Mouse (Mus musculus) brain, embryonic 14.5 days (tissue): ENCODE results near the gene Tmem106c. TPM values are rescaled to one million over a fixed set of nuclear protein-coding genes. Genes with fewer than 3 reads are reported as not detected.

Experiments
- DNase-seq: peaks from one replicate; pipeline ENCODE4 v3.0.0-alpha.2; 2011; ENCODE audit warnings: low read depth
- CTCF ChIP-seq: fragments of 200-500 bp; IDR thresholded peaks from 2 replicates; pipeline ENCODE4 v1.5.1; 2012; ENCODE audit warnings: inconsistent platforms, mild to moderate bottlenecking, moderate library complexity, borderline replicate concordance; ENCODE audit not compliant: insufficient read depth, insufficient read length; ENCODE audit errors: extremely low read depth
- POLR2A ChIP-seq: fragments of 200-500 bp; IDR thresholded peaks from 2 replicates; pipeline ENCODE4 v1.6.1; 2012; ENCODE audit warnings: mild to moderate bottlenecking, inconsistent platforms, borderline replicate concordance; ENCODE audit not compliant: poor library complexity, insufficient read depth, insufficient read length, severe bottlenecking; ENCODE audit errors: extremely low read depth
- polyA plus RNA-seq: library from polyadenylated mRNA; depleted of rRNA; stranded (reverse); fragments of >200 nt; gene quantifications from 2 replicates; pipeline ENCODE4 v1.2.3, GENCODE M21; 2012

Gene Tmem106c
- polyA plus RNA-seq, 1 experiment: 57.7 TPM

DNA sequence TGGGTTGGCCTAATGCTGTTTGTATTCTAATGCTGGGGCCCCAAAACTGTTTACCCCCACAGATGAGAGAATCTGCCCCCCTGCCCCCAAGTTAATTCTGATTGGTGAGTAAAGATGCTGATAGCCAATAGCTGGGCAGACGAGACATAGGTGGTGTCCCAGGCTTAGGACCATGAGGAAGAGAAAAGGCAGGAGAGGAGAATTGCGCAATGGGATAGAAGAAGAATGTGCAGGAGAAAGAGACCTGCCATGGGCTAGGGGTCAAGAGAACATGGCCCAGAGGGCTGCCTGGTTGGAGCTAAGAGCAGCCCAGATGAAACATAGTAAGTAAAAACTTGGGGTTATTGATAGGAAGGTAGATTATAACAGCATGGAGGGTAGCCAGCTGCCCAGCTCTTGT is 23.9 kb upstream of the Tmem106c start:
- no peak for TF ChIP-seq POLR2A
- TF ChIP-seq CTCF: no peak
- DNase-seq: no peak

GRCm38 (mm10) chr15:97941306-97941705 is 22.7 kb upstream of the Tmem106c start:
- no peak for DNase-seq
- TF ChIP-seq CTCF (no peak), POLR2A (no peak)

- DNase-seq: no peak
- TF ChIP-seq POLR2A: no peak
- TF ChIP-seq CTCF: no peak
Measured at GRCm38 (mm10) chr15:97942538-97942937, 21.5 kb upstream of the Tmem106c start.

GRCm38 (mm10) chr15:97943356-97943755 is 20.6 kb upstream of the Tmem106c start:
- DNase-seq: no peak
- TF ChIP-seq CTCF (no peak), POLR2A (no peak)

DNA sequence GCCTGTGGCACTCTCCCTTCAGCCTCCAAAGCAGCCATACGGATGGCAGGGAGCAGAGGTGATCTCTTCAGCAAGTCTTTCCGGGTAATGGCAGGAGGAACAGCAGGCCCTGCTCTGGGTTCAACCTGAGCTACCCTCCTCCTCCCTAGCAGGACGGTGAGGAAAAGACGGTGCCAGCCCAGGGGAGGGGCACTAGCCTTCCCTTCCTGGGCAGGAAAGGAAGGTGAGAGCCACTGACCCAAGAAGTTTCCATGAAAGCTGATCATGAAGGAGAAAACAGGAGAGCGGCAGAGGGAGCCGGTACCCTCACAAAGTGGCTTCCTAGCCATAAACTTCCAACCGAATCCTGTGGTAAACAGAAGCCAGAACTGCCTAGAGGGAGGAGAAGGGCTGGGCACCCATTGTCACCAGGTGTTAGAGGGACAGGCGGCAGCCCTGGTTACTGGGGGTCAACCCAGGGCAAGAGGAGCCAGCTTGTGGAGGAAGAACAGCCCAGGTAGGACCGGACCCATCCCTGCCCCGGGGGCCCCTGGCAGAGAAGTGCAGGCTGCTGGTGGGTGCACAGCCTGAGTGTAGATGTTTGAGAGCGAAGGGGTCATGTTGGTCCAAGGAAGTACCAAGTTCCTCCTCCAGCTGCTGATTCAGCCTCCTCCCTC is 19.0 kb upstream of the Tmem106c start:
- TF ChIP-seq CTCF (no peak), POLR2A (no peak)
- DNase-seq: no peak

GRCm38 (mm10) chr15:97945656-97946315 is 18.2 kb upstream of the Tmem106c start:
- no peak for DNase-seq
- no peak for TF ChIP-seq CTCF
- no peak for TF ChIP-seq POLR2A

DNA sequence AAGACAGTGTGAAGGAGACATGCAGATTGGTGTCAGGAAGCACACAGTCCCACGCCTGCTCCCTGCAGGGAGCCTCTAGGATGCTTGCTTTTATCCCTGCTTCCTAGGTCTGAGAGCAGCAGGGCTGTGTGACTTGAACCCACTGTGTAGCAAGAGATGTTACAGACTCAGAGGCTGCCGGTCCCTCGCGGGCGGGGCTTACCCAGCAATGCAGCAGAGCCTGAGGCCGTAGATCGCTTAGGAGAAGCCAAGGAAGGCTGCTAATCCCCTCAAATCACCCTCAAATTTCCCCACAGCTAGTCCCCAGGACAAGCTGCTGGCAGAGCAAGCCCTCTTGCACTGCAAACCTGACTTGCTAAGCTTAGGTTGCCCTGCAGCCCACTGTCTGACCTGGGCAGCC is 15.3 kb upstream of the Tmem106c start:
- DNase-seq: peak; percentile 19
- TF ChIP-seq POLR2A: no peak
- no peak for TF ChIP-seq CTCF

DNA sequence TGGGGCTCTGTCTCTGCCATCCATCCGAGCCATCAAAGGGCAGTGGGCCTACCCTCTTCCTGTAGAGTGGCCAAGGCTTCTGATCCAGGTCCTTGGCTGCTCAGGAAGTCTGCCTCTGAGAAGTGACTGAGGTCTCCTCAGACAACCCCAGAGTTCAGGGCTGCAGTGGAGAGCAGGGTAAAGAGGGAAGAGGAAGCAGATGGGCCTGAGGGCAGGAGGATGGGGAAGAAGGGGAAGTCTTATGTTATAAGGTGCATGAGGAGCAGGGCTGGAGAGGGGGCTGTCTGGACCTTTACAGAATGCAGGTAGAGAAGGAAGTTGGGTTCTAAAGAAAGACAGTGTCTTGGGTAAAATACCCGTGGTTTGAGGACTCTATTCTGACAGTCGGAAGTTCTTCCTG is 14.3 kb upstream of the Tmem106c start:
- TF ChIP-seq CTCF (no peak), POLR2A (no peak)
- DNase-seq: no peak

- no peak for TF ChIP-seq POLR2A
- TF ChIP-seq CTCF: no peak
- DNase-seq: no peak
Measured at GRCm38 (mm10) chr15:97950240-97950639, 13.8 kb upstream of the Tmem106c start.

- peak; percentile 88 for DNase-seq
- TF ChIP-seq CTCF (peak; percentile 99), POLR2A (no peak)
Measured at GRCm38 (mm10) chr15:97952137-97952888, 11.7 kb upstream of the Tmem106c start.

DNA sequence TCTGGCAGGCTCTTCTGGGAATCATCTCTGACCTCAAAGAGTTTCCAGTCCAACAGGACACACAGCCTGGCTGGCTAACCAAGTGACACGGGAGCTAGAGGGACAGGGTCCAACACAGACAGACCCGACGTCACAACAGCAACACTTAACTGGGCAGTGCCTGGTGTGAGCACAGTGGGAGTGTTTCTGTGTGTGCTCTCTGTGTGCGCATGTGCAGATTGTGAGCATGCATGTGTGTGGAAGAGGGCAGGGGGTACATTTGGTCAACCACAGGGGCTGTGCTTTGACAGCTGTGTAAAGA is 11.2 kb upstream of the Tmem106c start:
- DNase-seq: no peak
- no peak for TF ChIP-seq POLR2A
- TF ChIP-seq CTCF: no peak

- TF ChIP-seq CTCF: no peak
- TF ChIP-seq POLR2A: no peak
- DNase-seq: no peak
Measured at GRCm38 (mm10) chr15:97954671-97955070, 9.3 kb upstream of the Tmem106c start.

DNA sequence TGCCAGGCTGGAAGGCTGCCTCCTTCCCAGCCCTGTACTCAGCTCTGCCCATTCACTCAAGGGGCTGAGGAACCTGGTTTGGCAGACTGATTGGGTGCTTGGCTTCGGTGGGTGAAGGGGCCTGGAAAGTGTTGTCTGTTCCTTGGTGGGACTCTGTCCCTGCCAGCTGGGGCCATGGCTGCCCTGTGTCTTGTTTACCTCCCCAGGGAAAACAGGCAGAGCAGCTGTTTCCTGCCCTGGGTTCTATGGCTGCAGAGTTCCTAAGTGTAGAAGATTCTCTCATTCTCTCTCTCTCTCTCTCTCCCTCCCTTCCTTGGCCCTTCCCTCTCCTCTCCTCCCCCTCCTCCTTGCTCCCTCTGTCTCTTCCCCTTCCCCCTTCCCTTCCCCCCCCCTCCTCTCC is 8.7 kb upstream of the Tmem106c start:
- TF ChIP-seq CTCF (no peak), POLR2A (no peak)
- DNase-seq: no peak

- peak; percentile 32 for DNase-seq
- no peak for TF ChIP-seq CTCF
- TF ChIP-seq POLR2A: no peak
Measured at GRCm38 (mm10) chr15:97955742-97956141, 8.3 kb upstream of the Tmem106c start.

DNA sequence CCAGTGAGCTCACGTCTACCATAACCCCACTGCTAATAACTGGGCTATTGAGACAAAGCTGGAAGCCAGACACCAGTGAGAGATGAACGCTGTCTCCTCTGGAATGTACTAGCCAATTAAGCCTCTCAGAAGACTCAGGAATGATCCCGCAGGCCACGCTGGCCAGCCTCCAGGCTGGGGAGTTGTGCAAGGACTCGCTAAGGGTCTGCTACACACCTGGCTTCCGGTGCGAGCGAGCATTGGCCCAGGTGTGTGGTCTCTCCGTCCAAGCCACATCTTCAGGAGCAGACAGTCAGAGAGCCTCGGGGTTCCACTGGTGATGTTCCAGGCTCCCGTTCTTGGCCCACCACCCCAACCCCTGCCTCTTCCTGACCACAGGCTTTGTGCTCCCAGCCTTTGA is 7.6 kb upstream of the Tmem106c start:
- TF ChIP-seq CTCF (no peak), POLR2A (no peak)
- DNase-seq: no peak
